Mouse (Mus musculus) myocyte (in vitro differentiated cells): ENCODE measurements around the gene Muc13.

ENCODE experiments used
- MYOD1 ChIP-seq, 3 experiments: IDR thresholded peaks; one replicate each; pipeline ENCODE4 v1.6.1; 2011; ENCODE audit warnings: control low read depth in 2 of 3, low read depth in 2 of 3, mild to moderate bottlenecking in 2 of 3, moderate library complexity in 1 of 3; ENCODE audit not compliant: insufficient read length in 2 of 3, control insufficient read depth in 1 of 3
- POLR2A ChIP-seq: IDR thresholded peaks from one replicate; pipeline ENCODE4 v1.6.1; 2011; ENCODE audit warnings: low read depth, mild to moderate bottlenecking, control low read depth, moderate library complexity; ENCODE audit not compliant: insufficient read length

- TF ChIP-seq MYOD1 (IDR thresholded peaks at IDR 0.05; ENCODE audit: control insufficient read depth in 1 of 3, insufficient read length in 2 of 3, low read depth in 2 of 3) (no peak), POLR2A (no peak)
These were observed 65.5 kb downstream of the Muc13 start for GRCm38 (mm10) chr16:33859380-33859779.
